Mouse (Mus musculus) limb, embryonic 10.5 days (tissue): ENCODE measurements around the gene Prickle1. TPM values are rescaled to one million over a fixed set of nuclear protein-coding genes. Genes with fewer than 3 reads are reported as not detected.

ENCODE experiments used
- DNase-seq: peaks from one replicate; pipeline ENCODE4 v3.0.0-alpha.2; 2017; ENCODE audit warnings: low spot score
- H3K27ac ChIP-seq: fragments of 300-500 bp; sonication (generic); 2 replicates; pipeline ENCODE4 v1.5.1; 2016; ENCODE audit warnings: mild to moderate bottlenecking
- H3K27me3 ChIP-seq: fragments of 300-500 bp; sonication (generic); 2 replicates; pipeline ENCODE4 v1.6.1; 2016; ENCODE audit warnings: low read depth, mild to moderate bottlenecking; ENCODE audit not compliant: poor library complexity, severe bottlenecking
- H3K36me3 ChIP-seq: fragments of 300-500 bp; sonication (generic); 2 replicates; pipeline ENCODE4 v1.6.1; 2016; ENCODE audit warnings: mild to moderate bottlenecking, moderate library complexity
- H3K4me1 ChIP-seq: fragments of 300-500 bp; sonication (generic); 2 replicates; pipeline ENCODE4 v1.6.1; 2016
- H3K4me3 ChIP-seq: fragments of 300-500 bp; sonication (generic); 2 replicates; pipeline ENCODE4 v1.5.1; 2016; ENCODE audit warnings: mild to moderate bottlenecking, moderate library complexity
- H3K9me3 ChIP-seq: fragments of 300-500 bp; sonication (generic); replicated peaks from 2 replicates; pipeline ENCODE4 v1.6.1; 2016; ENCODE audit warnings: mild to moderate bottlenecking
- WGBS: fragments of 180-500 bp; shearing (Covaris S2); methylation state at CpG from one replicate; pipeline ENCODE4 v1.1.7; 2016; 5-methylcytosine and 5-hydroxymethylcytosine counted together
- polyA plus RNA-seq: library from polyadenylated mRNA; unstranded; fragments of >200 nt; fragmentation: Nextera tagmentation; extraction: Ambion mirVana; gene quantifications from 2 replicates; pipeline ENCODE4 v1.2.1, GENCODE M21; 2016

Gene Prickle1
- polyA plus RNA-seq, 1 experiment from 2014 or later: 25.7 TPM

- Histone ChIP-seq H3K4me3 (no peak overlapping the region), H3K27ac (no peak overlapping the region), H3K4me1 (peaks cover 35% of the 10 kb centered on the region), H3K27me3 (peaks cover 37% of the 10 kb centered on the region), H3K36me3 (no peaks in the 10 kb centered on the region), H3K9me3 (no peaks in the 10 kb centered on the region)
- 81% methylated on average over 5 of the region's 5 CpGs for WGBS
- DNase-seq: no peak
These were observed 70.3 kb downstream of the Prickle1 start for GRCm38 (mm10) chr15:93525305-93525917.

DNA sequence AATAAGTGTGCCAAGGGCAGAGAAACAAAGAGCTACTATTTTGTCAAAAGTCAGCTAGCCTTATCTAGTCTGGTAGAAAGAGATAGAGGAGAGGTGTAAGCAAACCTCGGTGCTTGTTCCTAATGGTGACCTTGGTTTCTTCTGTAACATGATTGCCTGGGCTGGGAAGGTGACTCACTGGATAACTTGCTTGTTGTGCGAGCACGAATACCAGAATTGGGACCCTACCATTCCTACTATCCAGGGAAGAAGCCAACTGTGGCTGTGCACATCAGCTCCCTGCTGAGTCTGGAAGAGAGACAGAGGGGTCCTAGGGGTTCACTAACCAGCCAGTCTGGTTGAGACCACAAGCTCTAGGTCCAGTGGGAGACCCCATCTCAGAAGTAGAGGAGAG is 73.9 kb downstream of the Prickle1 start:
- Histone ChIP-seq H3K4me3 (no peak overlapping the region), H3K4me1 (peaks cover 62% of the 10 kb centered on the region), H3K9me3 (no peaks in the 10 kb centered on the region), H3K27me3 (peaks cover 37% of the 10 kb centered on the region), H3K27ac (no peak overlapping the region), H3K36me3 (peaks cover 4% of the 10 kb centered on the region; the same call in 1 of the 2 replicates)
- WGBS: 35% methylated on average over 3 of the region's 3 CpGs
- DNase-seq: no peak

DNA sequence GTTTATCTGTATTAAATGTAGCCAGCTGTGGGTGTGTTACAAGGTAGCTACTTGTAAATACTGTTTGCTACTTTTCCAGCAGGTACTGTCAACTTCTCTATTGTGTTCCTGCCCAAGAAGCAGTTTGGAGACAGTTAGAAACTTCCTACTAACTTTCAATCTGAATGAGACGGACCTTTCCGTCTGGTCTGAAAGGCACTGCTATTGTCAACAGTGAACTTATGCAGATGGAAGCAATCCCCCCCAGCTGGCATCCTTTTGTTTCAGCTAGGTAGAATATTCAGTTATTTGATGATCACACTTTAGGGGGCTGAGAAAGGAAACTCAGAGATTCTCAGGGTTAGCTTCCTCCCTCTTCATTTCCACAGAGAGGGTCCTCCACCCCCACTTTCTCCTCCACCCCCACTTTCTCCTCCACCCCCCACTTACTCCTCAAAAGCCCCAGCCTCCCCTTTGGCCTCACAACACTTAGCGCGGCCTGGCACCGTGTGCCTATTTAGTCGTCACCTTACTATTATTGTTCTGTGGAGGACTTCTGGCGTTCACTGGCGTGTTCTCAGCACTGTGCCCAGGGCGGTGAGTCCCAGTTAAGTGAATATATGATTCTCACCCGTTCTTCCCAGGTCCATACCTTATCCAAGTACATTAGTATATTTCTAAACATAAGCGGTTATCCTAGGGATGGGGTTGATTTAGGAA is 74.5 kb downstream of the Prickle1 start:
- no peak for DNase-seq
- Histone ChIP-seq H3K4me1 (peaks cover 63% of the 10 kb centered on the region), H3K27ac (no peak overlapping the region), H3K4me3 (no peak overlapping the region), H3K27me3 (peaks cover 37% of the 10 kb centered on the region), H3K36me3 (peaks cover 4% of the 10 kb centered on the region; the same call in 1 of the 2 replicates), H3K9me3 (no peaks in the 10 kb centered on the region)
- WGBS: 34% methylated on average over 11 of the region's 11 CpGs

GRCm38 (mm10) chr15:93519836-93520826 is 75.6 kb downstream of the Prickle1 start:
- Histone ChIP-seq H3K9me3 (no peaks in the 10 kb centered on the region), H3K36me3 (peaks cover 4% of the 10 kb centered on the region; the same call in 1 of the 2 replicates), H3K27me3 (peaks cover 37% of the 10 kb centered on the region), H3K27ac (peak overlapping the region; percentile 90), H3K4me1 (peaks cover 68% of the 10 kb centered on the region), H3K4me3 (peak overlapping the region; percentile 66)
- no peak for DNase-seq
- 5% methylated on average over 17 of the region's 17 CpGs for WGBS

DNA sequence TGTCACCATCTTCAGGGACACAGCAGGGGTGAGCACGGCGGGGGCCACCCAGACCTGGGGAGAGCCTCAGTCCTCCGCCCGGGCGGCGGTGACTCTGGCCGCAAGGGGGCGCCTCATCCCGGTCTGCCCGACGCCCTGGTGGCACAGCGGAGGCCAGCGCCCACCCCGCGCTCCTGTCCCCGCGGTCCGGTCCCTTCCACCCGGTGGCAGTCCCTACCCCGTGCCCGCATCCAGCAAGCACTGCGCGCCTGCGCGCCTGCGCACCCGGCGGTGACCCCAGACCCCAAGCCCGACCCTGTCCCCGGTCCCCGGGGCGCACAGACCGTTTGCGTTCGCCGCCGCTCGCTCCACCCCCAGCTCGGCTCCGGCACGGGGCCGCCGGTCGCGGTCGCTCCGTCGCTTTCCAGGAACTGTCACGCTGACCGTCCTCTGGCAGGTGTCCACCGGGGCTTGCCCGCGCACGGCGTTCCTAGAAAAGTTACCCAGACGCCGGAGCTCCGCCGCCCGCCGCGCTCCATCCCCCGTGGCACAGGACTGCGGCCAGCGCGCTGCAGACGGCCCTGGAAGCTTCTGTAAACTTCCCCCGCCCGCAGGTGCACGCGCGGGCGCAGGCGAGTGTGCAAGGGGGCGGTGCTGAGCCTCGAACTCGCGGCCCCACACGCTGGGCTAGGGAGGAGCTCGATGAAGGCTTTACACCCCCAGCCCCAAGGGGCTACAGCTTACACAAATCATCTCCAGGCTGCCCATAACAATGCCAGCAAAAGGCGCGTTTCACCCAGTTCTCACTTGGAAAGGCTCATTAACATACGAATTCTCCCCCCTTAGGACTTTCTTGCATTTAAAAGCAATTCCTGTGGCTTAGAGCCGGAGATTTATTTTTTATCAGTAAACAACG is 76.5 kb downstream of the Prickle1 start:
- Histone ChIP-seq H3K27me3 (peaks cover 37% of the 10 kb centered on the region), H3K36me3 (peaks cover 4% of the 10 kb centered on the region; the same call in 1 of the 2 replicates), H3K9me3 (no peaks in the 10 kb centered on the region), H3K4me3 (peak overlapping the region; percentile 66), H3K4me1 (peaks cover 77% of the 10 kb centered on the region), H3K27ac (peak overlapping the region; percentile 90)
- WGBS: under 1% methylated on average over 83 of the region's 85 CpGs
- DNase-seq: peak; percentile 90

- Histone ChIP-seq H3K36me3 (peaks cover 4% of the 10 kb centered on the region; the same call in 1 of the 2 replicates), H3K4me1 (peaks cover 81% of the 10 kb centered on the region), H3K9me3 (no peaks in the 10 kb centered on the region), H3K27me3 (peaks cover 28% of the 10 kb centered on the region), H3K4me3 (peak overlapping the region; percentile 66), H3K27ac (peak overlapping the region; percentile 90)
- WGBS: 7% methylated on average over 23 of the region's 23 CpGs
- DNase-seq: no peak
These were observed 77.4 kb downstream of the Prickle1 start for GRCm38 (mm10) chr15:93518143-93518902.

DNA sequence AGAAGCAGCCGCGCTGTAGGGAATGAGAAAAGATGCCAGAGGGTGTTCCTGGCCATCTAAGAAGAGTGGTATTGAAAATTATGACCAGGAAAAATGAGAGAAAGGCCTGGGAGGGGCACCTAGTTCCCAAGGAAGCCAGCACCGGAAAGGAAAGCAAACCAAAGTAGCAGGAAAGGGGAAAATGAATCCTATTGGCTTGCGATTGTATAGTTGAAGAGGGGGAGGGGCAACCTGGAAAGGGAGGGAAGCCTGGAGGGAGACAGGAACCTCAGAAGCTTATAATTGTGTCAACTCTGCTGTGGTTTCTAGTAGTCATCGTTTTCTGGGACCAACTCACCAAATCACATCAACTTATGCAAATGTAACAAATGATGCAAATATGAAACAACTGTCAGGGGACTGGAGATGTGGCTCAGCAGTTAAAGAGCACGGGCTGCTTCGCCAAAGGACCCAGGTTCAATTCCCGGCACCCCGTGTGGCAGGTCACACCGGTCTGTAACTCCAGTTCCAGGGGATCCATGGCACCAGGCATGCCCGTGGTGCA is 78.6 kb downstream of the Prickle1 start:
- WGBS: 78% methylated on average over 11 of the region's 11 CpGs
- Histone ChIP-seq H3K27me3 (peaks cover 20% of the 10 kb centered on the region), H3K4me1 (peaks cover 86% of the 10 kb centered on the region)

GRCm38 (mm10) chr15:93515316-93515715 is 80.4 kb downstream of the Prickle1 start:
- H3K4me3 ChIP-seq: no peak overlapping the region
- H3K27ac ChIP-seq: no peak overlapping the region
- no peaks in the 10 kb centered on the region for H3K9me3 ChIP-seq
- WGBS: 62% methylated on average over 9 of the region's 9 CpGs
- H3K27me3 ChIP-seq: 0 out of 2 replicates have a peak, but pooled peaks cover 4% of the 10 kb centered on the region
- DNase-seq: no peak
- peaks cover 87% of the 10 kb centered on the region for H3K4me1 ChIP-seq
- peaks cover 4% of the 10 kb centered on the region; the same call in 1 of the 2 replicates for H3K36me3 ChIP-seq

More for the DNA sequence above, 78.6 kb downstream of the Prickle1 start:
- H3K9me3 ChIP-seq: no peaks in the 10 kb centered on the region
- H3K36me3 ChIP-seq: peaks cover 4% of the 10 kb centered on the region; the same call in 1 of the 2 replicates
- H3K4me3 ChIP-seq: no peak overlapping the region
- no peak overlapping the region for H3K27ac ChIP-seq
- no peak for DNase-seq

GRCm38 (mm10) chr15:93513939-93514341 is 81.8 kb downstream of the Prickle1 start:
- H3K36me3 ChIP-seq: peaks cover 12% of the 10 kb centered on the region
- peak overlapping the region; percentile 24 for H3K4me3 ChIP-seq
- H3K9me3 ChIP-seq: no peaks in the 10 kb centered on the region
- peak; percentile 79 for DNase-seq
- WGBS: 1% methylated on average over 10 of the region's 10 CpGs
- 0 out of 2 replicates have a peak, but pooled peaks cover 4% of the 10 kb centered on the region for H3K27me3 ChIP-seq
- peaks cover 78% of the 10 kb centered on the region for H3K4me1 ChIP-seq
- no peak overlapping the region for H3K27ac ChIP-seq

GRCm38 (mm10) chr15:93512437-93512836 is 83.3 kb downstream of the Prickle1 start:
- peaks cover 64% of the 10 kb centered on the region for H3K4me1 ChIP-seq

More at GRCm38 (mm10) chr15:93512437-93512836, 83.3 kb downstream of the Prickle1 start:
- WGBS: 20% methylated on average over 9 of the region's 9 CpGs
- Histone ChIP-seq H3K27me3 (0 out of 2 replicates have a peak, but pooled peaks cover 4% of the 10 kb centered on the region), H3K36me3 (peaks cover 27% of the 10 kb centered on the region), H3K4me3 (no peak overlapping the region), H3K27ac (no peak overlapping the region), H3K9me3 (no peaks in the 10 kb centered on the region)
- no peak for DNase-seq
